Mouse (Mus musculus) thymus, postnatal 14 days (tissue): ENCODE data around the gene Mlph.

ENCODE experiments used
- DNase-seq: peaks from one replicate; pipeline ENCODE4 v3.0.0; 2021

Mlph gene

GRCm38 (mm10) chr1:90972911-90973573, 58.2 kb downstream of the Mlph start:
- peak; percentile 91 for DNase-seq

- no peak for DNase-seq
Measured at GRCm38 (mm10) chr1:90973574-90973911, 58.7 kb downstream of the Mlph start.

- no peak for DNase-seq
Measured at GRCm38 (mm10) chr1:90974906-90975649, 60.2 kb downstream of the Mlph start.

GRCm38 (mm10) chr1:90975960-90976359, 61.1 kb downstream of the Mlph start:
- DNase-seq: no peak

- DNase-seq: no peak
Measured at GRCm38 (mm10) chr1:90980638-90981330, 65.9 kb downstream of the Mlph start.

GRCm38 (mm10) chr1:90981346-90981745, 66.5 kb downstream of the Mlph start:
- DNase-seq: no peak

- no peak for DNase-seq
Measured at GRCm38 (mm10) chr1:90995916-90996315, 81.0 kb downstream of the Mlph start.

- no peak for DNase-seq
Measured at GRCm38 (mm10) chr1:90997136-90997535, 82.3 kb downstream of the Mlph start.

- DNase-seq: no peak
Measured at GRCm38 (mm10) chr1:90997641-90998040, 82.8 kb downstream of the Mlph start.

- DNase-seq: no peak
Measured at GRCm38 (mm10) chr1:90998268-90998890, 83.5 kb downstream of the Mlph start, which contains the start of gene Lrrfip1. Lrrfip1 (plus strand) TSS chr1:90998737.

GRCm38 (mm10) chr1:90998891-90999611, 84.2 kb downstream of the Mlph start:
- DNase-seq: no peak

- no peak for DNase-seq
Measured at GRCm38 (mm10) chr1:90999911-91000601, 85.2 kb downstream of the Mlph start.
